Mouse (Mus musculus) MEL (cell line): ENCODE measurements around the gene Ank2. TPM values are rescaled to one million over a fixed set of nuclear protein-coding genes. Genes with fewer than 3 reads are reported as not detected.

Experiments
- DNase-seq: peaks from one replicate; pipeline ENCODE4 v3.0.0; 2011; ENCODE audit warnings: low read depth, low spot score
- H3K27ac ChIP-seq: 2 replicates; pipeline ENCODE4 v1.5.1; 2012; ENCODE audit warnings: low read depth, mild to moderate bottlenecking, control low read depth, low read length, moderate library complexity; ENCODE audit not compliant: control insufficient read depth
- H3K27me3 ChIP-seq, 2 experiments: fragments of 150-350 bp in 1 of 2; sonication (generic) in 1 of 2; 2 replicates each; pipeline ENCODE4 v1.6.1; 2012; ENCODE audit warnings: low read length in 2 of 2, mild to moderate bottlenecking in 2 of 2, improper control_type of control experiment in 1 of 2, moderate library complexity in 1 of 2; ENCODE audit not compliant: insufficient read depth in 2 of 2, control insufficient read depth in 1 of 2
- H3K36me3 ChIP-seq, 2 experiments: 2 replicates each; pipeline ENCODE4 v1.6.1; 2012 to 2014; ENCODE audit warnings: low read length in 2 of 2, improper control_type of control experiment in 1 of 2, inconsistent platforms in 1 of 2, mild to moderate bottlenecking in 1 of 2; ENCODE audit not compliant: insufficient read depth in 2 of 2, control insufficient read depth in 1 of 2
- H3K4me1 ChIP-seq, 2 experiments: fragments of 150-350 bp in 1 of 2; sonication (generic) in 1 of 2; 2 replicates each; pipeline ENCODE4 v1.6.1; 2012; ENCODE audit warnings: low read length in 2 of 2, improper control_type of control experiment in 1 of 2, mild to moderate bottlenecking in 1 of 2; ENCODE audit not compliant: insufficient read depth in 2 of 2, control insufficient read depth in 1 of 2
- H3K4me3 ChIP-seq, 2 experiments: fragments of 150-350 bp in 1 of 2; sonication (generic) in 1 of 2; 2 replicates each; pipeline ENCODE4 v1.5.1; 2012; ENCODE audit warnings: low read depth in 2 of 2, low read length in 2 of 2, mild to moderate bottlenecking in 2 of 2, moderate library complexity in 2 of 2, control low read depth in 1 of 2, improper control_type of control experiment in 1 of 2; ENCODE audit not compliant: control insufficient read depth in 1 of 2, insufficient read depth in 1 of 2
- H3K79me2 ChIP-seq: 2 replicates; pipeline ENCODE4 v1.6.1; 2012; ENCODE audit warnings: mild to moderate bottlenecking, low read length, moderate library complexity; ENCODE audit not compliant: control insufficient read depth, poor library complexity, insufficient read depth
- H3K9ac ChIP-seq: 2 replicates; pipeline ENCODE4 v1.6.1; 2012; ENCODE audit warnings: low read depth, mild to moderate bottlenecking, control low read depth, low read length, moderate library complexity; ENCODE audit not compliant: control insufficient read depth, poor library complexity, severe bottlenecking
- H3K9me3 ChIP-seq: fragments of 150-350 bp; sonication (generic); replicated peaks from 2 replicates; pipeline ENCODE4 v1.6.1; 2012; ENCODE audit warnings: mild to moderate bottlenecking, low read length, improper control_type of control experiment, moderate library complexity; ENCODE audit not compliant: insufficient read depth
- CHD1 ChIP-seq: IDR thresholded peaks from 2 replicates; pipeline ENCODE4 v1.6.1; 2012; ENCODE audit warnings: low read depth, mild to moderate bottlenecking, inconsistent platforms, low read length, improper control_type of control experiment
- CHD2 ChIP-seq: IDR thresholded peaks from 2 replicates; pipeline ENCODE4 v1.6.1; 2011; ENCODE audit warnings: low read length, improper control_type of control experiment
- E2F4 ChIP-seq: IDR thresholded peaks from 2 replicates; pipeline ENCODE4 v1.6.1; 2011; ENCODE audit warnings: low read depth, low read length, improper control_type of control experiment, borderline replicate concordance
- ELF1 ChIP-seq: IDR thresholded peaks from 2 replicates; pipeline ENCODE4 v1.6.1; 2014; ENCODE audit warnings: low read depth, mild to moderate bottlenecking, inconsistent platforms, low read length, improper control_type of control experiment, moderate library complexity
- GATA1 ChIP-seq: IDR thresholded peaks from 2 replicates; pipeline ENCODE4 v1.6.1; 2011; ENCODE audit warnings: low read depth, low read length, improper control_type of control experiment
- HCFC1 ChIP-seq: IDR thresholded peaks from 2 replicates; pipeline ENCODE4 v1.6.1; 2012; ENCODE audit warnings: low read depth, mild to moderate bottlenecking, inconsistent platforms, low read length, improper control_type of control experiment, moderate library complexity
- JUND ChIP-seq: IDR thresholded peaks from 2 replicates; pipeline ENCODE4 v1.6.1; 2011; ENCODE audit warnings: low read depth, mild to moderate bottlenecking, improper control_type of control experiment, low read length
- KAT2A ChIP-seq: conservative IDR thresholded peaks from 2 replicates; pipeline ENCODE4 v1.6.1; 2012; ENCODE audit warnings: low read depth, low read length, improper control_type of control experiment, inconsistent platforms
- MAFK ChIP-seq: IDR thresholded peaks from 2 replicates; pipeline ENCODE4 v1.6.1; 2011; ENCODE audit warnings: low read depth, mild to moderate bottlenecking, low read length, improper control_type of control experiment, borderline replicate concordance
- MAZ ChIP-seq: IDR thresholded peaks from 2 replicates; pipeline ENCODE4 v1.6.1; 2012; ENCODE audit warnings: low read depth, mild to moderate bottlenecking, inconsistent platforms, low read length, improper control_type of control experiment
- MEF2A ChIP-seq: IDR thresholded peaks from 2 replicates; pipeline ENCODE4 v1.6.1; 2014; ENCODE audit warnings: low read depth, mild to moderate bottlenecking, inconsistent platforms, low read length, improper control_type of control experiment; ENCODE audit not compliant: poor library complexity, insufficient replicate concordance, severe bottlenecking; ENCODE audit errors: extremely low read depth
- NRF1 ChIP-seq: IDR thresholded peaks from 2 replicates; pipeline ENCODE4 v1.6.1; 2014; ENCODE audit warnings: low read depth, mild to moderate bottlenecking, inconsistent platforms, low read length, improper control_type of control experiment, moderate library complexity; ENCODE audit not compliant: poor library complexity, insufficient read depth, severe bottlenecking
- RAD21 ChIP-seq: IDR thresholded peaks from 2 replicates; pipeline ENCODE4 v1.6.1; 2011; ENCODE audit warnings: mild to moderate bottlenecking, low read depth, low read length, improper control_type of control experiment
- SIN3A ChIP-seq: IDR thresholded peaks from 2 replicates; pipeline ENCODE4 v1.6.1; 2012; ENCODE audit warnings: low read length, improper control_type of control experiment, inconsistent platforms
- TAL1 ChIP-seq: IDR thresholded peaks from 2 replicates; pipeline ENCODE4 v1.6.1; 2012; ENCODE audit warnings: mild to moderate bottlenecking, inconsistent platforms, low read length, moderate library complexity, mixed read lengths
- USF1 ChIP-seq: IDR thresholded peaks from 2 replicates; pipeline ENCODE4 v1.6.1; 2014; ENCODE audit warnings: low read depth, mild to moderate bottlenecking, inconsistent platforms, low read length, improper control_type of control experiment, moderate library complexity
- USF2 ChIP-seq, 2 experiments: IDR thresholded peaks; 2 replicates each; pipeline ENCODE4 v1.6.1; 2011 to 2012; ENCODE audit warnings: improper control_type of control experiment in 2 of 2, low read length in 2 of 2, borderline replicate concordance in 1 of 2, inconsistent platforms in 1 of 2, low read depth in 1 of 2, mild to moderate bottlenecking in 1 of 2; ENCODE audit not compliant: insufficient read depth in 1 of 2
- polyA plus RNA-seq, 2 experiments: library from polyadenylated mRNA; stranded (reverse) in 1 of 2; unstranded in 1 of 2; fragments of >175 nt in 1 of 2; fragments of >200 nt in 1 of 2; gene quantifications; 2 replicates each; pipeline versions ENCODE4 v1.2.1 to v1.2.4; 2012; ENCODE audit warnings: low replicate concordance in 2 of 2, low read depth in 1 of 2; ENCODE audit not compliant: insufficient read length in 2 of 2, insufficient read depth in 1 of 2, missing spikeins in 1 of 2
- total RNA-seq: library from RNA; depleted of rRNA; stranded (reverse); fragments of 300-350 nt; gene quantifications from 2 replicates; pipeline ENCODE4 v1.2.3, GENCODE M21; 2012

Ank2 gene
- total and polyA plus RNA-seq, 3 experiments: 2.7 to 4.5 TPM; not detected in 1

GRCm38 (mm10) chr3:127248611-127249010 is 250.5 kb downstream of the Ank2 start:
- H3K9ac ChIP-seq: no peak overlapping the region
- H3K9me3 ChIP-seq: no peaks in the 10 kb centered on the region
- no peaks in the 10 kb centered on the region for H3K27me3 ChIP-seq
- TF ChIP-seq MAFK (no peak), HCFC1 (no peak), RAD21 (no peak), SIN3A (no peak), MEF2A (no peak), JUND (no peak), GATA1 (no peak), CHD1 (no peak), ELF1 (no peak), KAT2A (no peak)
- no peak for DNase-seq
- H3K4me1 ChIP-seq: no peaks in the 10 kb centered on the region
- no peaks in the 10 kb centered on the region for H3K36me3 ChIP-seq
- no peak overlapping the region for H3K4me3 ChIP-seq
- H3K27ac ChIP-seq: no peak overlapping the region
- no peaks in the 10 kb centered on the region for H3K79me2 ChIP-seq

GRCm38 (mm10) chr3:127246989-127247708 is 252.0 kb downstream of the Ank2 start:
- no peak for TF ChIP-seq MAZ
- TF ChIP-seq GATA1: no peak
- TF ChIP-seq TAL1: no peak
- TF ChIP-seq JUND: no peak
- TF ChIP-seq CHD2: no peak
- Histone ChIP-seq H3K9me3 (no peaks in the 10 kb centered on the region), H3K4me1 (no peaks in the 10 kb centered on the region), H3K36me3 (no peaks in the 10 kb centered on the region), H3K27me3 (no peaks in the 10 kb centered on the region), H3K9ac (no peak overlapping the region), H3K79me2 (no peaks in the 10 kb centered on the region), H3K4me3 (no peak overlapping the region), H3K27ac (no peak overlapping the region)
- DNase-seq: no peak

GRCm38 (mm10) chr3:127243928-127244642 is 255.1 kb downstream of the Ank2 start:
- Histone ChIP-seq H3K4me3 (no peak overlapping the region), H3K79me2 (no peaks in the 10 kb centered on the region), H3K9ac (no peak overlapping the region), H3K4me1 (no peaks in the 10 kb centered on the region), H3K9me3 (no peaks in the 10 kb centered on the region), H3K36me3 (no peaks in the 10 kb centered on the region), H3K27ac (no peak overlapping the region), H3K27me3 (no peaks in the 10 kb centered on the region)
- TF ChIP-seq JUND (no peak), E2F4 (no peak), NRF1 (no peak), USF2 (IDR thresholded peaks at IDR 0.05; ENCODE audit: borderline replicate concordance in 1 of 2, insufficient read depth in 1 of 2, low read depth in 1 of 2, low read length in 2 of 2) (no peak), USF1 (no peak)
- peak; percentile 8 for DNase-seq
